Mouse (Mus musculus): ENCODE measurements around the gene Abcc8. TPM values are rescaled to one million over a fixed set of nuclear protein-coding genes. Genes with fewer than 3 reads are reported as not detected.

Gene Abcc8
- polyA plus RNA-seq, 1 experiment from 2014 or later, result 0.49 TPM

GRCm38 (mm10) chr7:46165876-46166275 is 14.0 kb downstream of the Abcc8 start:
- no peak for ATAC-seq (ENCODE audit: low FRiP score)
- no peak overlapping the region for H3K27ac ChIP-seq (ENCODE audit: low read depth, low read length)
- no peaks in the 10 kb centered on the region for H3K4me1 ChIP-seq (ENCODE audit: control insufficient read depth, insufficient read depth, low read length)
- no peak for DNase-seq (ENCODE audit: low spot score, missing footprints)
- no peak overlapping the region for H3K9ac ChIP-seq (ENCODE audit: low read length)
- 92% methylated on average over 11 of the region's 11 CpGs for WGBS
- H3K4me3 ChIP-seq (ENCODE audit: low read depth, low read length), result no peak overlapping the region
- no peaks in the 10 kb centered on the region for H3K9me3 ChIP-seq (ENCODE audit: control insufficient read depth, low read length)
- no peaks in the 10 kb centered on the region for H3K27me3 ChIP-seq (ENCODE audit: control insufficient read depth, insufficient read depth, low read length)
- H3K36me3 ChIP-seq (ENCODE audit: control insufficient read depth, insufficient read depth, low read length), result no peaks in the 10 kb centered on the region
- no peak overlapping the region for H3K4me2 ChIP-seq

GRCm38 (mm10) chr7:46162731-46163130 is 17.1 kb downstream of the Abcc8 start:
- no peaks in the 10 kb centered on the region; the same call in 1 of the 2 replicates for H3K4me1 ChIP-seq (ENCODE audit: control insufficient read depth, insufficient read depth, low read length)
- WGBS, result 88% methylated on average over 5 of the region's 5 CpGs
- no peak overlapping the region for H3K4me3 ChIP-seq (ENCODE audit: low read depth, low read length)
- no peaks in the 10 kb centered on the region for H3K36me3 ChIP-seq (ENCODE audit: control insufficient read depth, insufficient read depth, low read length)
- H3K9me3 ChIP-seq (ENCODE audit: control insufficient read depth, low read length), result no peaks in the 10 kb centered on the region
- DNase-seq (ENCODE audit: low spot score, missing footprints) (no peak), ATAC-seq (ENCODE audit: low FRiP score) (no peak)
- no peak overlapping the region for H3K9ac ChIP-seq (ENCODE audit: low read length)
- no peak overlapping the region for H3K27ac ChIP-seq (ENCODE audit: low read depth, low read length)
- no peak overlapping the region for H3K4me2 ChIP-seq
- no peaks in the 10 kb centered on the region for H3K27me3 ChIP-seq (ENCODE audit: control insufficient read depth, insufficient read depth, low read length)

- no peaks in the 10 kb centered on the region; the same call in 1 of the 2 replicates for H3K4me1 ChIP-seq (ENCODE audit: control insufficient read depth, insufficient read depth, low read length)
- no peaks in the 10 kb centered on the region for H3K36me3 ChIP-seq (ENCODE audit: control insufficient read depth, insufficient read depth, low read length)
- DNase-seq (ENCODE audit: low spot score, missing footprints) (no peak), ATAC-seq (ENCODE audit: low FRiP score) (no peak)
- H3K9ac ChIP-seq (ENCODE audit: low read length), result no peak overlapping the region
- H3K27me3 ChIP-seq (ENCODE audit: control insufficient read depth, insufficient read depth, low read length), result no peaks in the 10 kb centered on the region
- H3K4me3 ChIP-seq (ENCODE audit: low read depth, low read length), result no peak overlapping the region
- H3K27ac ChIP-seq (ENCODE audit: low read depth, low read length), result no peak overlapping the region
- H3K9me3 ChIP-seq (ENCODE audit: control insufficient read depth, low read length), result no peaks in the 10 kb centered on the region
- WGBS, result 80% methylated on average over 11 of the region's 11 CpGs
- no peak overlapping the region for H3K4me2 ChIP-seq
Measured at GRCm38 (mm10) chr7:46162132-46162727, 17.6 kb downstream of the Abcc8 start.

GRCm38 (mm10) chr7:46161615-46162014 is 18.2 kb downstream of the Abcc8 start:
- no peaks in the 10 kb centered on the region for H3K9me3 ChIP-seq (ENCODE audit: control insufficient read depth, low read length)
- H3K27me3 ChIP-seq (ENCODE audit: control insufficient read depth, insufficient read depth, low read length), result no peaks in the 10 kb centered on the region
- ATAC-seq (ENCODE audit: low FRiP score) (no peak), DNase-seq (ENCODE audit: low spot score, missing footprints) (no peak)
- WGBS, result 38% methylated on average over 3 of the region's 3 CpGs
- no peaks in the 10 kb centered on the region; the same call in 1 of the 2 replicates for H3K4me1 ChIP-seq (ENCODE audit: control insufficient read depth, insufficient read depth, low read length)
- H3K4me2 ChIP-seq, result no peak overlapping the region
- H3K4me3 ChIP-seq (ENCODE audit: low read depth, low read length), result no peak overlapping the region
- H3K9ac ChIP-seq (ENCODE audit: low read length), result no peak overlapping the region
- H3K27ac ChIP-seq (ENCODE audit: low read depth, low read length), result no peak overlapping the region
- no peaks in the 10 kb centered on the region for H3K36me3 ChIP-seq (ENCODE audit: control insufficient read depth, insufficient read depth, low read length)

GRCm38 (mm10) chr7:46157746-46158145 is 22.1 kb downstream of the Abcc8 start:
- no peak overlapping the region for H3K27ac ChIP-seq (ENCODE audit: low read depth, low read length)
- no peak overlapping the region for H3K4me2 ChIP-seq
- H3K9ac ChIP-seq (ENCODE audit: low read length), result no peak overlapping the region
- peaks cover 12% of the 10 kb centered on the region for H3K4me1 ChIP-seq (ENCODE audit: control insufficient read depth, insufficient read depth, low read length)
- ATAC-seq (ENCODE audit: low FRiP score) (no peak), DNase-seq (ENCODE audit: low spot score, missing footprints) (no peak)
- H3K9me3 ChIP-seq (ENCODE audit: control insufficient read depth, low read length), result no peaks in the 10 kb centered on the region
- no peaks in the 10 kb centered on the region for H3K36me3 ChIP-seq (ENCODE audit: control insufficient read depth, insufficient read depth, low read length)
- H3K4me3 ChIP-seq (ENCODE audit: low read depth, low read length), result no peak overlapping the region
- WGBS, result 77% methylated on average over 7 of the region's 7 CpGs
- H3K27me3 ChIP-seq (ENCODE audit: control insufficient read depth, insufficient read depth, low read length), result no peaks in the 10 kb centered on the region; the same call in 1 of the 2 replicates

- H3K4me2 ChIP-seq, result no peak overlapping the region; the same call in 1 of the 2 replicates
- H3K27ac ChIP-seq (ENCODE audit: low read depth, low read length), result no peak overlapping the region
- ATAC-seq (ENCODE audit: low FRiP score) (no peak), DNase-seq (ENCODE audit: low spot score, missing footprints) (peak; percentile 92)
- no peak overlapping the region for H3K9ac ChIP-seq (ENCODE audit: low read length)
- H3K4me1 ChIP-seq (ENCODE audit: control insufficient read depth, insufficient read depth, low read length), result peaks cover 12% of the 10 kb centered on the region
- H3K27me3 ChIP-seq (ENCODE audit: control insufficient read depth, insufficient read depth, low read length), result no peaks in the 10 kb centered on the region; the same call in 1 of the 2 replicates
- 26% methylated on average over 18 of the region's 18 CpGs for WGBS
- H3K4me3 ChIP-seq (ENCODE audit: low read depth, low read length), result no peak overlapping the region
- H3K36me3 ChIP-seq (ENCODE audit: control insufficient read depth, insufficient read depth, low read length), result no peaks in the 10 kb centered on the region
- no peaks in the 10 kb centered on the region for H3K9me3 ChIP-seq (ENCODE audit: control insufficient read depth, low read length)
Measured at GRCm38 (mm10) chr7:46154498-46155488, 25.0 kb downstream of the Abcc8 start.

GRCm38 (mm10) chr7:46152819-46153351 is 26.9 kb downstream of the Abcc8 start:
- Histone ChIP-seq H3K4me3 (ENCODE audit: low read depth, low read length) (no peak overlapping the region), H3K9ac (ENCODE audit: low read length) (no peak overlapping the region), H3K9me3 (ENCODE audit: control insufficient read depth, low read length) (no peaks in the 10 kb centered on the region), H3K27ac (ENCODE audit: low read depth, low read length) (no peak overlapping the region), H3K27me3 (ENCODE audit: control insufficient read depth, insufficient read depth, low read length) (no peaks in the 10 kb centered on the region; the same call in 1 of the 2 replicates), H3K4me1 (ENCODE audit: control insufficient read depth, insufficient read depth, low read length) (peaks cover 12% of the 10 kb centered on the region), H3K4me2 (no peak overlapping the region), H3K36me3 (ENCODE audit: control insufficient read depth, insufficient read depth, low read length) (no peaks in the 10 kb centered on the region)
- DNase-seq (ENCODE audit: low spot score, missing footprints), result no peak
- no peak for ATAC-seq (ENCODE audit: low FRiP score)
- WGBS, result 72% methylated on average over 9 of the region's 9 CpGs

- no peak overlapping the region for H3K27ac ChIP-seq (ENCODE audit: low read depth, low read length)
- WGBS, result 92% methylated on average over 7 of the region's 7 CpGs
Measured at GRCm38 (mm10) chr7:46147417-46147816, 32.4 kb downstream of the Abcc8 start.

More at GRCm38 (mm10) chr7:46147417-46147816, 32.4 kb downstream of the Abcc8 start:
- no peak for ATAC-seq (ENCODE audit: low FRiP score)
- Histone ChIP-seq H3K4me1 (ENCODE audit: control insufficient read depth, insufficient read depth, low read length) (no peaks in the 10 kb centered on the region), H3K4me3 (ENCODE audit: low read depth, low read length) (no peak overlapping the region), H3K9ac (ENCODE audit: low read length) (no peak overlapping the region), H3K36me3 (ENCODE audit: control insufficient read depth, insufficient read depth, low read length) (no peaks in the 10 kb centered on the region), H3K9me3 (ENCODE audit: control insufficient read depth, low read length) (no peaks in the 10 kb centered on the region), H3K27me3 (ENCODE audit: control insufficient read depth, insufficient read depth, low read length) (no peaks in the 10 kb centered on the region), H3K4me2 (no peak overlapping the region)
- DNase-seq (ENCODE audit: low spot score, missing footprints), result no peak

All from midbrain, embryonic 11.5 days (tissue).